Mouse (Mus musculus): ENCODE measurements around the gene Ociad2.
A peak's percentile ranks its signal among the peaks of the same experiment; 100 is the strongest.

Gene Ociad2

DNA sequence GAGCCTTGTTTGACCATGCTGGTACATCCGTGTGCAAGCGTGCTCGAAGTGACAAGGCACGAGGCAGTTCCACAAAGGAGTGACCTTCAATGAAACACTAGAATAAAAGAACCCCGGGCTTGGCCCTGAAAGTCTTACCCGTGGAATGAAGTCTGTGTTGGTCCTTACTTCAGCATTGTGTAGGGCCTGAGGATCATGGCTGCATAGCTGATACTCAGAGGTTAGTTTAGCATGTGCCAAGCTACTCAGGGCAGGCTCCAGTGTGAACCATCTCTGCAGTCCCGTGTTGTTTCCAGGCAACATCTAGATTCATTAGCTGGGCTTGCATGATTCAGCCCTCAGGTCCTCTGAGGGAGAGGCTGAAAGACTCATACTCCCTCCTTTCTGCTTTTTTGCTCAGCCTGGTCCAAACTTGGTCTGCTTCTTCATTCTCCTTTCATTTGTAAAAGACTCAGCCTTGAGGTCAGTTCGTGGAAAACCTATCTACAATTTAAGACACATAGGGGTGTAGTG is at the start of gene Ociad2:
TSS of gene Ociad2 (minus strand) at position 306 of the 513 bp plus-strand sequence.
- no peak for DNase-seq

- DNase-seq = no peak
These were observed 42.8 kb upstream of the Ociad2 start for GRCm38 (mm10) chr5:73383647-73383970.

GRCm38 (mm10) chr5:73382737-73383646 is 42.2 kb upstream of the Ociad2 start:
- peak in 1 of 2 experiments; percentile 73 for DNase-seq

- DNase-seq = no peak
These were observed 41.2 kb upstream of the Ociad2 start for GRCm38 (mm10) chr5:73381976-73382540.

GRCm38 (mm10) chr5:73381510-73381909 is 40.7 kb upstream of the Ociad2 start:
- DNase-seq = no peak

GRCm38 (mm10) chr5:73380829-73381228 is 40.0 kb upstream of the Ociad2 start:
- no peak for DNase-seq

- peak; percentile 61 to 85 for DNase-seq
These were observed 39.1 kb upstream of the Ociad2 start for GRCm38 (mm10) chr5:73379908-73380307.

DNA sequence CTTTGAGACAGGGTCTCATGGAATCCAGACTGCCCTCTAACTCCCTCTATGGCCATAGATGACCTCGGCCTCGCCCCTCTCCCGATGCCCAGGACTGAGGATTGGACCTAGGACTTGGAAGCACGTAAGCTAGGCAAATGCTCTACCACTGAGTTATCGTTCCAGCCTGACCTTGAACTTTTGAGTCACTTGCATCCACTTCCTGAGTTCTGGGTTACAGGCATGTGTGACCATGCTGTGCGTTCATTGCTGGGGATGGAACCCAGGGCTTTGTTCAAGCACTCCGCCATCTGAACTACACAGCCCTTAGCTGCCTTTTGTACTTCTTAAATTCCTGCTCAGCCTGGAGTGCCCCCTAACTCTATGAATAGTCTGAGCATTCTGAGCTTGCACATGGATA is 35.7 kb upstream of the Ociad2 start:
- no peak for DNase-seq

DNA sequence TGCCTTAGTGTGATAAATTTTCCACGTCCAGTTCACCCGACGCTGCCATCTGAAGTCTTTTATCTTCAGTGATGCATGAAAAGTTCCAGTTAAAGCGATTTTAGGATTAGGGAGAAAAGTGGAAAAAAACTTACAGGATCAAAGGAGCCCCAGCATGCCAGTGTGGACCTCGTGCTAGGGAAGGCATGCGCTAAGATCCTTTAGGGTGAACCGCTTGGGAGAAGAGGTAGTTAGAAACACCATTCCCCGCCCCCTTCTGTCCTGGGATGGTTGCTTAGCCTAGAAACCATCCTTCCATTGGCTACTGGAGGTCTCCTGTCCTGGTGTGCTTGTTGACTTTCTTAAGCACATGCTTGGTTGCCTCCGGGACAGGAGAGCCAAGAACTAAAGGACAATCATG is 35.2 kb upstream of the Ociad2 start:
- DNase-seq = no peak

GRCm38 (mm10) chr5:73373184-73373583 is 32.4 kb upstream of the Ociad2 start:
- DNase-seq = no peak

GRCm38 (mm10) chr5:73372601-73373000 is 31.8 kb upstream of the Ociad2 start:
- DNase-seq = no peak

- DNase-seq = no peak
These were observed 28.9 kb upstream of the Ociad2 start for GRCm38 (mm10) chr5:73369731-73370130.

DNA sequence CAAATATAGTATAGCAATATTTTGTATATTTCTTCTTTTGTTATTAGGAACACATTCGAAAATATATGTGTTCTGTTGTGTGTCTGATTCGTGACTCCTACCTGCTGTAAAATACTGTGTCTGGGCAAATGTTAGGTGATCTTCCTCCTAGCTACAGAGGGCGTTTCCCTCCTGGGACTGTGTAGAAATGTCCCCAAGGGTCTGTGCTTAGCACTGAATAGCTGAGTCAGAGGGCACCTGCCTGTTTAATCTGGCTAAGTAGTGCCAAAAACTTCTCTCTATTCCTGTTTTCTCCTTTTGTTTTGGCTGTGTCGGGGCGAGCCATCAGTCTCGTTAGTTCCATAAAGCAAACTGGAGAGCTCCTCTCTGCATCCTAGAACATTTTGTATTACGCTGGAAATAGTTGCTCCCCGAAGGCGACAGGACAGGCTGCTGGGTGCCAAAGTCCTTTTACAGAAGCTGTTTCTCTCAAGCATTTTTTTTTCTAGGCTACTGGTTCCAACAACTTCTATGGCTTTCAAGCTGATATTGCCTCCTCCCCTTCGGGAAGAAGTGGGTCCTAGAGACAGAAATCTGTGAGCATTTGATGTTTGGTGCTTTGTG is 28.1 kb upstream of the Ociad2 start:
- no peak for DNase-seq

DNA sequence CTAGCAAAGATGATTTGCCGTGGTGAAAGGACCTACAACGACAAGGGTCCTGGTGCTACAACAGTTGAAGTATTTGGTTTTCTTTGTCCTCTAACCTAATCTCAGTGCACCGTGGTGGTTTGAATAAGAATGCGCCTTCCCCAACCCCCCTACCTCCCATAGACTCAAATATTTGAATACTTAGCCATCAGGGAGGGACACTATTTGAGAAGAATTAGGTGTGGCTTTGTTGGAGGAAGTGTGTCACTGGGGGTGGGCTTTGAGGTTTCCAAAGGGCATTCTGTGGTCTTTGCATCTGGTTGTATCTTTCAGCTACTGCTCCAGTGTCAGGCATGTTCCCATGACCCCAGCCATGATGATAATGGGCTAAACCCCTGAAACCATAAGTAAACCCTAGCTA is 27.1 kb upstream of the Ociad2 start:
- DNase-seq = no peak

- no peak for DNase-seq
These were observed 23.5 kb upstream of the Ociad2 start for GRCm38 (mm10) chr5:73364107-73364864.

- no peak for DNase-seq
These were observed 22.0 kb upstream of the Ociad2 start for GRCm38 (mm10) chr5:73362791-73363190.

GRCm38 (mm10) chr5:73362338-73362737 is 21.5 kb upstream of the Ociad2 start:
- DNase-seq = no peak

- DNase-seq = no peak
These were observed 19.4 kb upstream of the Ociad2 start for GRCm38 (mm10) chr5:73360240-73360639.

- no peak for DNase-seq
These were observed 18.9 kb upstream of the Ociad2 start for GRCm38 (mm10) chr5:73359752-73360141.

DNA sequence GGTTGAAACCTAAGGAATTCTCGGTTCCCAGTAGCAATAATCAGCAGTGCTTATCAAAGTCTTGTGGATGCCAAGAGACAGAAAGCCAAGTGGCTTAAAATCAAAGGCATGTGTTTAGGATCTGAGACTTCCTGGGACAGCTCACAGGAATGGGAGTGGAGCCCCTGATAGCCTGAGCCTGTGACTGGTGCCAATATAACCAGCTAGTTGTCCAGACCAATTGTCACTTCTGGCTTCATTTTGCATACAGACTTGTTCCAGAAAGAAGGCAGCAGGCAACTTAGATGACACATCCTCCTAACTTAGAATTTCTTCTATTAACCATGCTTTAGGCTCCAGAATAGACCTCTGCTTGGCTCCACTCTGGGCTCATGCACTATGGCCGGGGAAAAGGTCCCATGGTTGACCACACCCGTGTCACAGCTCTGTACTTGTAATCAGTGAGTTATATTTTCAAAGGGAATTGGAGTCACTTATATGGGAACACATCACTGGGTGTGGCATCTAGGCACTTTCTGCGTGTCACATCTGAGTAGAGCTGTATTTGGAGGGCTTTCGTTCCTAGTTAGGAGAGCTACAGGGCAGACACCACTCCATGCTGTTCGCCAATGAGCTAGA is 18.4 kb upstream of the Ociad2 start:
- DNase-seq = no peak

GRCm38 (mm10) chr5:73355393-73355792 is 14.6 kb upstream of the Ociad2 start:
- no peak for DNase-seq

DNA sequence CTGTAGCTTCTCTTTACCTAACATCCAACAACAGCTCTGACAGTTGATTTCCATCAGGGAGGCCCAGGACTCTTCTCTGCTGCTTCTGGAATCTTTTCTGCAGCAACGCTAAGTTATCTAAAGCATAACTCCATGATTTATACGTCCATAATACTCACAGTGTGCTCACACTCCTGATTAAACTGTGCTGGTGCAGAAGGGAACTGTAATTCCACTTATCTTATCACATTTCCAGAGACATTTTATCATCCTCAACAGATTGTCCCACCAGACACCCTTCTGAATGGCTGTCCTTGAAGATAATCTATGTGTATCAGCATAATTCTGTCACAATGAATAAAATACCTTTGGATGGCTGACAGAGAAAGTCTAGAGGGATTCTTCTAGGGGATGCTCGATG is 13.2 kb upstream of the Ociad2 start:
- DNase-seq = no peak

DNA sequence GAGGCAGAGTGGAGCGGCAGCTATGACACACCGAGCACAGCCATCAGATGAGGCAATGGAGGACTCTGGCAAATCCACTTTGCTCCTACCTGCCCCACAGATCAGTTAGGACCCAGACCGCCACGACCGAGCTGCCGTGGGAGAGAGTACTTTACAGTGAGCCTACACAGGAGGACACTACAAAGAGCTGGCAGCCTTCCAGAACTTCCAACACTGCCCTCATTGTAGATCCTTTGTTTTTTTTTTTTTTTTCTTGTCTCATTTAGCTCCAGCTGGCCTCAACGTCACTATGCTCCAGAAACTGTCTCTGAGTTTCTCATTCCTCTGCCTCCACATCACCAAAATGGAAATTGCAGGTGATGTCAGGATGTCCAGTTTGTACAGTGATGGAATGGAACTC is 12.7 kb upstream of the Ociad2 start:
- DNase-seq = no peak

Measured in lung, postnatal 4 days (tissue).